Mouse (Mus musculus) midbrain, embryonic 10.5 days (tissue): Measurements from ENCODE around the gene Spag16. TPM values are rescaled to one million over a fixed set of nuclear protein-coding genes. Genes with fewer than 3 reads are reported as not detected.
A peak's percentile ranks its signal among the peaks of the same experiment; 100 is the strongest.
"Not testable (repeated sequence)": the region's sequence is repeated elsewhere in the genome, so short reads cannot be mapped to it uniquely, and the experiment has no call there.

Experiments used
- DNase-seq: peaks from one replicate; pipeline ENCODE4 v3.0.0-alpha.2; 2017; ENCODE audit warnings: low spot score
- H3K27ac ChIP-seq: fragments of 300-500 bp; sonication (generic); replicated peaks from 2 replicates; pipeline ENCODE4 v1.5.1; 2016; ENCODE audit warnings: mild to moderate bottlenecking
- H3K27me3 ChIP-seq: fragments of 300-500 bp; sonication (generic); 2 replicates; pipeline ENCODE4 v1.6.1; 2016; ENCODE audit warnings: low read depth, mild to moderate bottlenecking; ENCODE audit not compliant: poor library complexity, severe bottlenecking
- H3K36me3 ChIP-seq: fragments of 300-500 bp; sonication (generic); 2 replicates; pipeline ENCODE4 v1.6.1; 2016; ENCODE audit warnings: mild to moderate bottlenecking, moderate library complexity
- H3K4me1 ChIP-seq: fragments of 300-500 bp; sonication (generic); 2 replicates; pipeline ENCODE4 v1.6.1; 2016
- H3K4me3 ChIP-seq: fragments of 300-500 bp; sonication (generic); 2 replicates; pipeline ENCODE4 v1.5.1; 2016; ENCODE audit warnings: mild to moderate bottlenecking, moderate library complexity
- H3K9me3 ChIP-seq: fragments of 300-500 bp; sonication (generic); replicated peaks from 2 replicates; pipeline ENCODE4 v1.6.1; 2016; ENCODE audit warnings: mild to moderate bottlenecking
- WGBS: fragments of 180-500 bp; shearing (Covaris S2); methylation state at CpG from one replicate; pipeline ENCODE4 v1.1.7; 2016; 5-methylcytosine and 5-hydroxymethylcytosine counted together
- polyA plus RNA-seq: library from polyadenylated mRNA; unstranded; fragments of >200 nt; fragmentation: Nextera tagmentation; extraction: Ambion mirVana; gene quantifications from 2 replicates; pipeline ENCODE4 v1.2.1, GENCODE M21; 2016

Gene Spag16
- 3.0 and 3.3 TPM in 2 replicates for polyA plus RNA-seq

DNA sequence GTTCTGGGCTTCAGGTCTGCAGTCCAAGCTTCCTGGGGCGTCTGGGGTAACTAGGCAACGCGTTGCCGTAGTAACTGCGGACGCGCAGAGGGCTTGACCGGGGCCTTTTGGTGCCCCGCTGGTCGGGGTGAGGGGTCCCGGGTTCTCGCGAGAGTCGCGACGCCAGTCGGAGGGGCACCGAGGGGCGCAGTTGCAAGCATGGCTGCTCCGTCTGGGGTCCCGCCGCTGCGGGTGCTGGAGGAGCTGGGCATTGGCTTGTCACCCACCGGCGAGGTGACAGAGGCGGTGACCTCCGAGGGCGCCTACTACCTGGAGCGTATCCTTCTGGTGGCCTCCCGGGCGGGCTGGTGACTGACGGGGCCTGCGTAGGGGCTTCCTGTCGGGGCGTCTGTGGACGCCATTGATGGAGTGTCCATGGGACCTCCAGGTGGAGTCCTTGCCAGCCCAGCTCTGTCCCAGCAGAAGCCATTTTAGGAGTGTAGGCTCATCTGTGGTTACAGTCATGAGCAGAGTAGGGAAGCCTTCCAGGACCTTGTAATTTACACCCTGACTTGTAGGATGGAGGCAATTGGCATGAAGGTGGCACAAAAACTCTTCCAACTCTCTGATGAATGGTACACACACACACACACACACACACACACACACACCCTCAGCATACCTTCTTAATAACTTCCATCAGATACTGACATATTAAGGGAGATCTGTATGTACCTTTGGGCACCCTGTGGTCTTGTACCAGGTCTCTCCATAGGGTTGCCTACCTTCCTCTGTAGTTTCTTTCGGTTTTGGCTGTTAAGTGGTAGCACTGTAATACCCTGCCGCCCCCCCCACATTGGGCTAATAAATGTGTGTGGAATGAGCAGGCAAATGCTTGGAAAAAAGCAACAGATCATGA is at the start of gene Spag16:
Gene Spag16, plus strand, starts transcription at position 165 of the 898 bp plus-strand sequence.
- H3K4me1 ChIP-seq = peaks cover 13% of the 10 kb centered on the region
- no peaks in the 10 kb centered on the region for H3K9me3 ChIP-seq
- peak; percentile 91 for DNase-seq
- H3K36me3 ChIP-seq = no peaks in the 10 kb centered on the region
- H3K4me3 ChIP-seq = peak within 1 kb of the TSS; percentile 74
- no peaks in the 10 kb centered on the region for H3K27me3 ChIP-seq
- 8% methylated on average over 38 of the region's 38 CpGs for WGBS
- H3K27ac ChIP-seq = peak within 1 kb of the TSS; percentile 88

DNA sequence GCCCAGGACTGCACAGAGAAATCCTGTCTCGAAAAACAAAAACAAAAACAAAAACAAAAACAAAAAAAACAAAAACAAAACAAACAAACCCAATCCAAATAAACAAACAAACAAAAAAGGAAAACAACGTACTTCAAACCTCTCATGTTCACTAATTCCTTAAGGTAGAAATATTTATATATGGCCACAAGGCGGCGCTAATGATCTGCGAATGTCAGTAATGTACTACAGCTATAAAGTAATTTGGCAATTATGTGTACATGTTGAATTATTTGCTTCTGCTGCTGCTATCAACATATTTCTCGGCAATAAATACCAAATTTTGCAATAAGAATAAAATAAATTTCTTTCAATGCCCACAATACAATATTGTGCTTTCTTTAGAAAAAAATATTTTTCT is 41.6 kb upstream of the Spag16 start:
- DNase-seq = no peak
- H3K27ac ChIP-seq = no peak overlapping the region
- H3K9me3 ChIP-seq = no peaks in the 10 kb centered on the region
- H3K27me3 ChIP-seq = no peaks in the 10 kb centered on the region
- no peaks in the 10 kb centered on the region for H3K4me1 ChIP-seq
- no peaks in the 10 kb centered on the region for H3K36me3 ChIP-seq
- WGBS = 13% methylated on average over 6 of the region's 6 CpGs
- no peak overlapping the region for H3K4me3 ChIP-seq

DNA sequence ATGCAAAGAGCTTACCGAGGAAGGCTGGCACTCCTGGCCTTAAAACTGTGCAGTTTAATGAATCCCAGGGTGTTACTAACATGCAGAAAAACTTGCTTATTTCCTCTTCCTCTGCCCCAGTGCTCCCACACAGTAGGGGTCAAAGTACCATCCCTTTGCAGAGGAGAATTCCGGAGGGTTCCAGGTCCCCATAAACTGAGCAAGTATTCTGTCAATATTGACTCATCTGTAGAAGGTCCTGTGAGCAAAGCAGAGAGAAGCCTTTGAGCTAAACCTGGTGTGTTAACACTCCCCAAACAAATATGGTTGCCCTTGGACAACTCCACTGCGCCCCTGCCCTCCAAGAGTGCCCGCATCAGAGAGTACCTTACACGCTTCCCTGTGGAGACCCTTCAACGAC is 40.1 kb upstream of the Spag16 start:
- no peak for DNase-seq
- Histone ChIP-seq H3K4me1 (no peaks in the 10 kb centered on the region), H3K9me3 (no peaks in the 10 kb centered on the region), H3K36me3 (no peaks in the 10 kb centered on the region), H3K27ac (no peak overlapping the region), H3K27me3 (no peaks in the 10 kb centered on the region), H3K4me3 (no peak overlapping the region)
- 78% methylated on average over 6 of the region's 6 CpGs for WGBS

DNA sequence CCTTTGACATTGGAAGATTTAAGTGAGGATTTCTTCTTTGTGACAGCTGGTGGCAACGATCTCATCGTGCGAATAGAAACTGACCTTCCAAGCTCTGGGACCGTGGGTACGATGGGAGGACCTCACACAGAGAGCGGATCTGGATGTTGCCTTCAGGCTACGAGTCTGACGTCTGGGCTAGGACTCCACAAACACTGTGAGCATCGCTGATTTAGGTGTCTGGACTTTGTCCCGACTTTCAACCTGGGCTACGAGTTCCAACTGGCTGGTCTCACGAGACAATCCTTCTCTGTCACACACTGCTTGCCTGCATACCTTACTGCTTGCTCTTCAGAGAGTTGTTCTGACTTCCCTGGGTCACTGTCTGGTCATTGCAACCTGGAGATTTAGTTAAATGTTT is 39.4 kb upstream of the Spag16 start:
- H3K36me3 ChIP-seq = no peaks in the 10 kb centered on the region
- H3K27me3 ChIP-seq = no peaks in the 10 kb centered on the region
- 87% methylated on average over 12 of the region's 12 CpGs for WGBS
- no peaks in the 10 kb centered on the region for H3K9me3 ChIP-seq
- H3K4me1 ChIP-seq = no peaks in the 10 kb centered on the region
- H3K4me3 ChIP-seq = no peak overlapping the region
- no peak for DNase-seq
- H3K27ac ChIP-seq = no peak overlapping the region

DNA sequence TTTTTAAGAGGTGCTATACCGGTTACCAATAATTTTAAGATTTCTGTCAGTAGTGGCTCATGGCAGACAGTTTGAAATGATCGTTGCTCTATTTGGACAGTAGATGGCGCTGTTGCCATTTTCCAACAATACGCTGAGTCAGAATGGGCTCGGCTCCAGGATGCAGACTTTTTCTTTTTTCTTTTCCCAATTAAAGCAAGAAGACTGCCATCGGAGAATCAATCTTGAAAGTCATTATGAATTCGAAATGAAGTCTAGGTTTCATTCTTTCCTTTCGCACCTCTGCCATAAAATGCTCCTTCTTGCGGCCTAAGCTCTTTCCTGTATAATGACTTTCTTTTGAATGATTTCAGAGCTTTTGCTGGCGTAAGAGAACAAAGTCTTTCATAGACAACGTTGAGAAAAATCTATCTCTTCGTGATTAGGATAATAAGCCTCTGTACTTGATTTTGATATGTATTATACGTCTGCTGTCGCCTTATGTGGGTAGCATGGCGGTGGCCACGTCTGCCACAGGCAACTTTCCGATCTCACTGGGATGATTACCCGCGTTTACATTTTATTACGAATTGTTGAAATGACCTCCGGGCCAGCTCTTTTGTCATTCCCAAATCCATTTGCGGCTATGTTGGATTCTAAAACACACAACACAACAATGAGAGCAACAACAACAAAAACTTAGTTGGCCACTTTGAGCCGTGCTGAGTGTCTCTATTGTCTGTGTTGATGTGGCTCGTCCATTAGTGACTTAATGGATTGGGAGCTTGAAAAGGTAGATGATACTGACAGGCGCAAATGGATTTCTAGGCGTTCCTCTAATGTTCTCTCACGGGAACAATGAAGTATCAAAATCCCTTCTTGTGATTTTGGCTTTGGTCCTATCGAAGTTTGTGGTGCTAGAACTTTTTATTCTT is 36.2 kb upstream of the Spag16 start:
- WGBS = 50% methylated on average over 28 of the region's 28 CpGs
- Histone ChIP-seq H3K4me3 (peak overlapping the region; percentile 28), H3K27me3 (no peaks in the 10 kb centered on the region), H3K4me1 (no peaks in the 10 kb centered on the region), H3K9me3 (no peaks in the 10 kb centered on the region), H3K36me3 (no peaks in the 10 kb centered on the region), H3K27ac (peak overlapping the region; percentile 30; the same call in 1 of the 2 replicates)
- DNase-seq = peak; percentile 56

DNA sequence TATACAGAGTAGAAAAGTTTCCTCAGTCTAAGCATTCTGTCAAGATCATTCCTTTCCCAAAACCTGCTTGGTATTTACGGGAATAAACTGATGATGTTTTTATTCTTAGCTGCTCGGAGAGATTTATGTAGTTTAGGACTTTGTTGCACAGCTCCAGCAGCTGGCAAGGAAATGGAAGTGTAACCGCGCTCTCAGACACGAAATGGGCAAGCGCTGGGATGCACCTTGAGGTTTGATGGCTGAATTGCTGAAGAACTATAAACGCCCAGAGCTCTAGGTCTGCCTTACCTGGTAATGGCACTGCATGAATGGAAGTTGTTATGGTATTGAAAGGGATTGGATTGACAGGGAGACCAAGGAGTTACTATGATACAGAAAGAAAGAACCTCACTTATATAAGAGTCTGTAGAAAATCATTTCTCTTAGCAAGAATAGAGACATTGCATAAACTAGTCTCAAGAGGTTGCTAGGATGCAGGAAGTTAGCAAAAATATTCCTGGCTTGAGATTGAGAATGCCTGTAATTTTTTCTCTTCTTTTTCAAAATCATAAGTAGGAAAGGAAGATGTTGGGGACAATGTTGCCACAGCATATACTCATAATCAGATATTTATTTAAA is 27.7 kb upstream of the Spag16 start:
- 0 out of 2 replicates have a peak, but pooled peaks cover 3% of the 10 kb centered on the region for H3K4me1 ChIP-seq
- no peak overlapping the region for H3K4me3 ChIP-seq
- DNase-seq = no peak
- WGBS = 84% methylated on average over 7 of the region's 7 CpGs
- no peak overlapping the region for H3K27ac ChIP-seq
- no peaks in the 10 kb centered on the region for H3K9me3 ChIP-seq
- no peaks in the 10 kb centered on the region for H3K27me3 ChIP-seq
- H3K36me3 ChIP-seq = no peaks in the 10 kb centered on the region

DNA sequence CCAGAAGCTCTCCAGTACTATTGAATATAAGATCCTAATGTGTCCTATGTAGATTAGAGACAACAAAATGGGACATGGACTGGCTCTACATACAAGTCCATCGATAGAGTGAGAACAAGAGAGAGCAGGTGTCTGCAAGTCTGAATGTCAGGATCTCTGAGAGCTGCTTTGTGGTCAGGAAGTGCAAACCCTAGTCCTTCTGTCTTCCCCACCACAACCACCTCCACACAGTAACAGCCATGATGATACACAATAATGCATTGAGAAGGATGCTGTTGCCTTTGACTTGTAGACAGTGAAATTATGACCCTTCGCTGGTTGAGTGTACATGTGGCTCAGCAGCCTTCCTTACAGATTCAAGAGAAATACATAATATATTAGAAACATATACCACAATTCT is 16.6 kb upstream of the Spag16 start:
- no peak for DNase-seq
- Histone ChIP-seq H3K27ac (no peak overlapping the region), H3K9me3 (no peaks in the 10 kb centered on the region), H3K36me3 (no peaks in the 10 kb centered on the region), H3K4me1 (no peaks in the 10 kb centered on the region), H3K4me3 (no peak overlapping the region), H3K27me3 (no peaks in the 10 kb centered on the region)
- 82% methylated on average over 2 of the region's 2 CpGs for WGBS

DNA sequence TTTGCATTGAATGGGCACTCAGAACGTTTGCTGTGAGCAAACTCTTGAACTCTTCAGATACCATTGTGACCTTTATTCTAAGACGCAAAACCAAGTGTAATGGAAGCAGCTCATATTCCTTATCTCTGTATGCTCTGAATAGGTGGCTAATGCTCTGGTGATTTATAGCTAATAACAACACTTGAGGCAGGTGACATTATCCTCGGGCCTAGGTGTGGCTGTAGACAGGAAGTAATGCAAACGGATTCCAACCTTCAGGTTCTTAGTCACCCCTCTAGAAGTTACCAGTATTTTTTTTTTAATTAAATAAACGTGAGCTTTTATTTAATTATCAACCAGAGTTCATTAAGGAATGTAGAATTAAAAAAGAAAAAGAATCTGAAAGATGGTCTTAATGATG is 1.1 kb upstream of the Spag16 start:
- 87% methylated on average over 5 of the region's 5 CpGs for WGBS
- H3K27ac ChIP-seq, H3K9me3 ChIP-seq, DNase-seq, H3K27me3 ChIP-seq, H3K4me3 ChIP-seq, H3K36me3 ChIP-seq: not testable (repeated sequence)
- H3K4me1 ChIP-seq = peaks cover 13% of the 10 kb centered on the region

DNA sequence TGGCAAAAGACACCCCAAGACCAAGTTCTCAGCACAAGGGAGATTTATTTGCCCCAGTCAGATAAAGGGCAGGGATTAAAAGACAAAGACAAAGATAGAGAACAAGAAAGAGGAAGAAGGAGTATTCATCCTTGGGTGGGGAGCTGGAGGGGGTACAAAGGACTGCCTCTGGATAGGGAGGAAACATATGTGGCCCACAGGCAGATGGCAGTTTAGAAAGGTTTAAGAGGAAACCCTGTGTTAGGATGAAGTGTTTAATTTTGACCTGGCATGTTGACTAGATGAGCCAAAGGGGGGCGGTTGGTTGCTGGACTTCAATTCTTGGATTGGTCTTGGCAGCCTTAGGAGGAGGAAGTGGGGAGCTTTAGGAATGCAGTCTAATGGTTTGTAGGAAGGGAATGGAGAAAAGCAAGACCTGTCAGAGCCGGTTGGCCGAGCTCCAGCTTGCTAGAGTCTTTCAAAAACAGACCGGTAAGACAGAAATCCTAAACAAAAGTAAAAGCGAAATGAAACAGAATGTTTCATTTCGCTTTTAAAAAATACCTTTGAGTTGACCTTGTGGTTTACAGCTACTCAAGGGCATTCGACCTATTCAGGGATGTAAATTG is 2.2 kb downstream of the Spag16 start:
- 94% methylated on average over 7 of the region's 7 CpGs for WGBS
- Histone ChIP-seq H3K27ac (no peak overlapping the region), H3K36me3 (no peaks in the 10 kb centered on the region), H3K4me3 (no peak overlapping the region), H3K9me3 (no peaks in the 10 kb centered on the region), H3K27me3 (no peaks in the 10 kb centered on the region), H3K4me1 (peaks cover 13% of the 10 kb centered on the region)
- DNase-seq = no peak

DNA sequence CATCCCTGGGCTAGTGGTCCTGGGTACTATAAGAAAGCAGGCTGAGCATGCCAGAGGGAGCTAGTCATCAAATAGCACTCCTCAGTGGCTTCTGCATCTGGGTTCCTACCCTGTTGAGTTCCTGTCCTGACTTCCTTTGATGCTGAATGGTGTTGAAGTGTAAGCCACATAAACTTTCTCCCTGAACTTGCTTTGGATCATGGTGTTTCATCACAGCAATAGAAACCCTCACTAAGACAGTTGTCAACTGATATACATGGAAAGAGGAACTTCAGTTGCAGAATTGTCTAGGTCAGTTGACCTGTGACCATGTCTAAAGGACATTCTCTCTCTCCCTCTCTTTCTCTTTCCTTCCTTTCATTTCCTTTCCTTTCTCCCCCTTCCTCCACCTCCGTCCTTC is 3.8 kb downstream of the Spag16 start:
- 80% methylated on average over 1 of the region's 1 CpGs for WGBS
- no peak for DNase-seq
- H3K27ac ChIP-seq = no peak overlapping the region
- H3K4me3 ChIP-seq = no peak overlapping the region
- H3K36me3 ChIP-seq = no peaks in the 10 kb centered on the region
- H3K4me1 ChIP-seq = peaks cover 13% of the 10 kb centered on the region
- H3K27me3 ChIP-seq = no peaks in the 10 kb centered on the region
- H3K9me3 ChIP-seq = no peaks in the 10 kb centered on the region

DNA sequence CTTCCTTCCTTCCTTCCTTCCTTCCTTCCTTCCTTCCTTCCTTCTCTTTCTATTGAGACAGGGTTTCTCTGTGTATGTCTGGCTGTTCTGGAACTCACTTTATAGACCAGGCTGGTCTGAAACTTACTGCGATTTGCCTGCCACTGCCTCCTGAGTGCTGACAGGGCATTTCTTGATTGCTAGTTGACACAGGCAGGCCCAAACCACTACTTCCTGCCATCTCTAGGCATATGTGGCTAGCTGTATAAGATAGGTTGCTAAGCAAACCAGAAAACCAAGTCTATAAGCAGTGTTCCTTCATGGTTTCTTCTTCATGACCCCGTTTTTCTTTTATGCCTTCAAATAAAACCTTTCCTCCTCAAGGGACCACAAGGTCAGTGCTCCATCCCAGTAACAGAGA is 4.2 kb downstream of the Spag16 start:
- no peaks in the 10 kb centered on the region for H3K27me3 ChIP-seq
- DNase-seq = no peak
- H3K9me3 ChIP-seq = no peaks in the 10 kb centered on the region
- H3K36me3 ChIP-seq = no peaks in the 10 kb centered on the region
- no peak overlapping the region for H3K4me3 ChIP-seq
- 92% methylated on average over 2 of the region's 2 CpGs for WGBS
- no peak overlapping the region for H3K27ac ChIP-seq
- peaks cover 13% of the 10 kb centered on the region for H3K4me1 ChIP-seq

DNA sequence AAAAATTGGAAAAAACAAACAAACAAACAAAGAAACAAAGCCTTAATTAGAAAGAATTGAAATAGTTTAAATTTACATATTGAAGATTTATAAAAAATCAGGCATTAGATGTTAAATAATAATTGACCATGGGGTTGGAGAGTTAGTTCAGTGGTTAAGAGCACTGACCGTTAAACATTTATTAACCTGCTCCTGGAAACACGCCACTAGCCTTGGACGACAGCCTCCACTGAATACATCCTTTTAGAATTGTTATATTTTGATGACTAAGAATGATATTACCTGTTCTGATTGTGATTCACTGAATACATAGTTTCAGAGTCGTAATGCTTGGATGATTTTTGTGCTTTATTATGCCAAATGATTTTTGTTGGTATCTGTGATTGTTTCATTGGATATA is 6.7 kb downstream of the Spag16 start:
- DNase-seq, H3K9me3 ChIP-seq, H3K27me3 ChIP-seq, H3K36me3 ChIP-seq, H3K4me1 ChIP-seq, H3K4me3 ChIP-seq, H3K27ac ChIP-seq: not testable (repeated sequence)
- WGBS = 91% methylated on average over 4 of the region's 4 CpGs
